Mouse (Mus musculus) ES-E14 (cell line): ENCODE results near the gene Ofcc1.

ENCODE experiments used
- MAFK ChIP-seq: IDR thresholded peaks from 2 replicates; pipeline ENCODE4 v1.6.1; 2014; ENCODE audit warnings: mild to moderate bottlenecking, low read depth, low read length, inconsistent platforms; ENCODE audit not compliant: insufficient read depth
- ZC3H11A ChIP-seq: IDR thresholded peaks from 2 replicates; pipeline ENCODE4 v1.6.1; 2012; ENCODE audit warnings: low read depth, mild to moderate bottlenecking, inconsistent platforms, low read length, borderline replicate concordance

GRCm38 (mm10) chr13:40323301-40323700 lies 37.9 kb downstream of the Ofcc1 start:
- TF ChIP-seq ZC3H11A (no peak), MAFK (no peak)
